Mouse (Mus musculus) adrenal gland, postnatal 25 days (tissue): ENCODE data around the gene Glrp1. TPM values are rescaled to one million over a fixed set of nuclear protein-coding genes. Genes with fewer than 3 reads are reported as not detected.

Experiments used
- DNase-seq: peaks from one replicate; pipeline ENCODE4 v3.0.0; 2021; ENCODE audit warnings: mixed read lengths
- total RNA-seq: library from RNA; stranded (reverse); gene quantifications from 2 replicates; pipeline ENCODE4 v1.2.3, GENCODE M21; 2021

Gene Glrp1
- total RNA-seq, 1 experiment from 2014 or later: not detected

- DNase-seq: no peak
These were observed 17.5 kb downstream of the Glrp1 start for GRCm38 (mm10) chr1:88492415-88492814.

GRCm38 (mm10) chr1:88491617-88492378 is 18.1 kb downstream of the Glrp1 start:
- no peak for DNase-seq

GRCm38 (mm10) chr1:88490164-88490563 is 19.7 kb downstream of the Glrp1 start:
- DNase-seq: no peak

- no peak for DNase-seq
These were observed 20.9 kb downstream of the Glrp1 start for GRCm38 (mm10) chr1:88488957-88489356.

GRCm38 (mm10) chr1:88486336-88486735 is 23.5 kb downstream of the Glrp1 start:
- DNase-seq: no peak

GRCm38 (mm10) chr1:88484059-88484458 is 25.8 kb downstream of the Glrp1 start:
- DNase-seq: no peak

GRCm38 (mm10) chr1:88482142-88483099 is 27.4 kb downstream of the Glrp1 start:
- DNase-seq: no peak

GRCm38 (mm10) chr1:88480594-88480993 is 29.3 kb downstream of the Glrp1 start:
- DNase-seq: no peak

- no peak for DNase-seq
These were observed 31.7 kb downstream of the Glrp1 start for GRCm38 (mm10) chr1:88478205-88478604.

- DNase-seq: no peak
These were observed 33.2 kb downstream of the Glrp1 start for GRCm38 (mm10) chr1:88476554-88477085.

- DNase-seq: peak; percentile 22
These were observed 34.3 kb downstream of the Glrp1 start for GRCm38 (mm10) chr1:88475502-88475953.

- peak; percentile 27 for DNase-seq
These were observed 35.3 kb downstream of the Glrp1 start for GRCm38 (mm10) chr1:88474598-88474997.

- no peak for DNase-seq
These were observed 36.0 kb downstream of the Glrp1 start for GRCm38 (mm10) chr1:88473899-88474298.

- DNase-seq: no peak
These were observed 37.6 kb downstream of the Glrp1 start for GRCm38 (mm10) chr1:88472258-88472657.

- peak; percentile 34 for DNase-seq
These were observed 40.1 kb downstream of the Glrp1 start for GRCm38 (mm10) chr1:88469746-88470145.

- no peak for DNase-seq
These were observed 41.5 kb downstream of the Glrp1 start for GRCm38 (mm10) chr1:88468335-88468734.

- no peak for DNase-seq
These were observed 42.0 kb downstream of the Glrp1 start for GRCm38 (mm10) chr1:88467866-88468265.

- no peak for DNase-seq
These were observed 43.4 kb downstream of the Glrp1 start for GRCm38 (mm10) chr1:88466325-88467064.

- no peak for DNase-seq
These were observed 44.1 kb downstream of the Glrp1 start for GRCm38 (mm10) chr1:88465722-88466121.

- DNase-seq: no peak
These were observed 45.6 kb downstream of the Glrp1 start for GRCm38 (mm10) chr1:88464109-88464905.

- no peak for DNase-seq
These were observed 46.6 kb downstream of the Glrp1 start for GRCm38 (mm10) chr1:88463241-88463640.
